Mouse (Mus musculus) neural tube, embryonic 11.5 days (tissue): ENCODE data around the gene Zfp335. TPM values are rescaled to one million over a fixed set of nuclear protein-coding genes. Genes with fewer than 3 reads are reported as not detected.

ENCODE experiments used
- ATAC-seq: fragments of 200-750 bp; cut with Nextera tagmentation; 2 replicates; pipeline ENCODE4 v1.8.0; 2017; ENCODE audit warnings: moderate number of reproducible peaks, mild to moderate bottlenecking, moderate TSS enrichment, moderate library complexity; ENCODE audit not compliant: insufficient read depth, low FRiP score, low TSS enrichment
- DNase-seq: peaks from one replicate; pipeline ENCODE4 v3.0.0-alpha.2; 2015; ENCODE audit warnings: low spot score
- H3K27ac ChIP-seq: fragments of 300-500 bp; sonication (generic); 2 replicates; pipeline ENCODE4 v1.5.1; 2014; ENCODE audit warnings: low read depth, mild to moderate bottlenecking, low read length
- H3K27me3 ChIP-seq: fragments of 300-500 bp; sonication (generic); 2 replicates; pipeline ENCODE4 v1.6.1; 2014; ENCODE audit warnings: mild to moderate bottlenecking, low read length, mixed read lengths; ENCODE audit not compliant: control insufficient read depth, insufficient read depth
- H3K36me3 ChIP-seq: fragments of 300-500 bp; sonication (generic); 2 replicates; pipeline ENCODE4 v1.6.1; 2014; ENCODE audit warnings: mild to moderate bottlenecking, low read length, moderate library complexity, mixed read lengths; ENCODE audit not compliant: control insufficient read depth, insufficient read depth
- H3K4me1 ChIP-seq: fragments of 300-500 bp; sonication (generic); 2 replicates; pipeline ENCODE4 v1.6.1; 2014; ENCODE audit warnings: low read length, mixed read lengths; ENCODE audit not compliant: control insufficient read depth, insufficient read depth
- H3K4me2 ChIP-seq: fragments of 300-500 bp; sonication (generic); 2 replicates; pipeline ENCODE4 v1.6.1; 2014; ENCODE audit warnings: low read depth, mild to moderate bottlenecking, moderate library complexity
- H3K4me3 ChIP-seq: fragments of 300-500 bp; sonication (generic); 2 replicates; pipeline ENCODE4 v1.5.1; 2014; ENCODE audit warnings: low read depth, low read length
- H3K9ac ChIP-seq: fragments of 300-500 bp; sonication (generic); 2 replicates; pipeline ENCODE4 v1.6.1; 2014; ENCODE audit warnings: mild to moderate bottlenecking, low read length
- H3K9me3 ChIP-seq: fragments of 300-500 bp; sonication (generic); 2 replicates; pipeline ENCODE4 v1.6.1; 2016; ENCODE audit warnings: low read length; ENCODE audit not compliant: control insufficient read depth
- WGBS: fragments of 180-500 bp; shearing (Covaris S2); extraction: QIAGEN DNeasy Blood & Tissue Kit; methylation state at CpG from one replicate; pipeline ENCODE4 v1.1.7; 2014; 5-methylcytosine and 5-hydroxymethylcytosine counted together
- polyA plus RNA-seq: library from polyadenylated mRNA; unstranded; fragments of >200 nt; fragmentation: Nextera tagmentation; extraction: Ambion mirVana; gene quantifications from 2 replicates; pipeline ENCODE4 v1.2.1, GENCODE M21; 2014

Gene Zfp335
- polyA plus RNA-seq, 1 experiment from 2014 or later: 13.9 TPM

DNA sequence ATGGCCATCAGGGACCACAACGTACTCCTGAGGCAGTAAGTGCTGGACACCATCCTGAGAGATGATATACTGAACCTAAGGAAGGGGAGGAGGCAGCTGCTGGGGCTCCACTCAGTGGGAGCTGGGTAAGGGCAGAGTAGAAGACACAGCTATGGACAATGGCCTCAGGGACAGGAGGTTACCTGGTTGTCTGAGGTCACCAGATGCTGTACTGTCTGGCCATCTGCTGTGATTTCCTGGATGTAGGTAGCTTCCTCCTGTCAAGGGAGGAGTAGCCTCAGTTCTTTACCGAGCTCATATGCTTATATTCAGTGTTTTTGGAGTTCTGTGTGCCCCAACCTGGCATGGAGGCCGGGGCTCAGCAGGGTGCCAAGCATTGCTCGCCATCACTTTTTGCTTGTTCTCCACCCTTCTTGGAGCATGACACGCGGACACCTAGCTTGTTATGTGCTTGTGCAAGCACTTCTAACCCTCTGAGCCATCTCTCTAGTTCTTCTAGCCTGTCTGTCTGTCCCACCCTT lies 18.8 kb downstream of the Zfp335 start:
- ATAC-seq (no peak), DNase-seq (no peak)
- H3K9me3 ChIP-seq: no peaks in the 10 kb centered on the region
- H3K9ac ChIP-seq: no peak overlapping the region
- peaks cover 58% of the 10 kb centered on the region for H3K36me3 ChIP-seq
- H3K4me1 ChIP-seq: no peaks in the 10 kb centered on the region
- H3K27me3 ChIP-seq: no peaks in the 10 kb centered on the region
- no peak overlapping the region for H3K27ac ChIP-seq
- no peak overlapping the region for H3K4me3 ChIP-seq
- H3K4me2 ChIP-seq: no peak overlapping the region
- WGBS: 95% methylated on average over 6 of the region's 6 CpGs

GRCm38 (mm10) chr2:164891908-164892695 lies 19.5 kb downstream of the Zfp335 start:
- Histone ChIP-seq H3K27ac (no peak overlapping the region), H3K4me1 (no peaks in the 10 kb centered on the region), H3K9ac (no peak overlapping the region), H3K4me3 (no peak overlapping the region), H3K9me3 (no peaks in the 10 kb centered on the region), H3K36me3 (peaks cover 60% of the 10 kb centered on the region), H3K4me2 (no peak overlapping the region), H3K27me3 (no peaks in the 10 kb centered on the region)
- 86% methylated on average over 15 of the region's 15 CpGs for WGBS
- ATAC-seq (no peak), DNase-seq (no peak)

DNA sequence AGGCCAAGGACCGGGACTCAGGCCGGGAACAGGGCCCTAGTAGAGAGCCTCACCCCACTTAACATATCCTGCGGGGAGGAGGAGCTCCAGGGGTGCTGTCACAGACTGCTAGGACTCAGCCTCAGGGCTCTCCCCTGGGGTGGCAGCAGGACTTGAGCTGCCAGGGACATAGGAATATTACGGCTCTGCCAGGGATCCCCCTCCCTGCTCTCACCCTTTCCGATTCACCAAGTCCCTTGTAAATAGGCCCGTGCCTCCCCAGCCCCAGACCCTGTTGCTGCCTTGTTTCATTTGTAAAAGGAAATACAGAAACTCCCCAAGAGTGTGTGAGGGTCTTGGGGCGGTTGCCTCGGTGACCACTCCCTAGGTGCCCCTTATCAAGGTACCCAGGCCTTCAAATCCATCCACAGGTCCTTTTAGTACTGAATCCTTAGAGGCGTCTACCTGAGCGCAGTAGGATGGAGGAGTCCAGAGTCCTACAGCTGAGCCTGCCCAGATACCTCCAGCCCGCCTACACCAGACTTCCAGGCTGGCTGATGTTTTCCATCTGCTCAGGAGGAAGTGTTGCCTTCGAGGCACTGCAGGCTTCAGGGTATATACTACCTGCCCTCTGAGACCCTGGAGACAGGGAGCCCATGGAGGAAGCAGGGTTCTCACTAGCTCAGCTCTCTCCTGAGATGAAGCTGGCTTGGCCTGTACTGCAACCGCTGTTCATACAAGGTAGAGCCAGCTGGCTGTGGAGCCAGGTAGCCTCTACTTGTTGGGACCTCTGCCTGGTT lies 20.3 kb downstream of the Zfp335 start:
- peaks cover 65% of the 10 kb centered on the region for H3K36me3 ChIP-seq
- no peak for DNase-seq
- 87% methylated on average over 12 of the region's 13 CpGs for WGBS

GRCm38 (mm10) chr2:164890411-164891049 lies 21.0 kb downstream of the Zfp335 start:
- H3K27me3 ChIP-seq: no peaks in the 10 kb centered on the region
- no peaks in the 10 kb centered on the region for H3K4me1 ChIP-seq
- H3K9me3 ChIP-seq: no peaks in the 10 kb centered on the region
- peaks cover 61% of the 10 kb centered on the region for H3K36me3 ChIP-seq
- H3K27ac ChIP-seq: no peak overlapping the region
- WGBS: 92% methylated on average over 24 of the region's 24 CpGs
- H3K4me2 ChIP-seq: no peak overlapping the region
- no peak overlapping the region for H3K4me3 ChIP-seq
- H3K9ac ChIP-seq: no peak overlapping the region
- ATAC-seq (no peak), DNase-seq (no peak)

More for the DNA sequence above, 20.3 kb downstream of the Zfp335 start:
- Histone ChIP-seq H3K4me2 (no peak overlapping the region), H3K27me3 (no peaks in the 10 kb centered on the region), H3K4me3 (no peak overlapping the region), H3K9ac (no peak overlapping the region), H3K9me3 (no peaks in the 10 kb centered on the region), H3K27ac (no peak overlapping the region), H3K4me1 (no peaks in the 10 kb centered on the region)
- ATAC-seq: no peak

- Histone ChIP-seq H3K27ac (no peak overlapping the region), H3K36me3 (peaks cover 57% of the 10 kb centered on the region), H3K27me3 (no peaks in the 10 kb centered on the region), H3K9ac (no peak overlapping the region), H3K9me3 (no peaks in the 10 kb centered on the region), H3K4me2 (no peak overlapping the region), H3K4me1 (no peaks in the 10 kb centered on the region), H3K4me3 (no peak overlapping the region)
- WGBS: 93% methylated on average over 2 of the region's 2 CpGs
- no peak for ATAC-seq
- DNase-seq: no peak
Observed at GRCm38 (mm10) chr2:164889960-164890359, 21.6 kb downstream of the Zfp335 start.

GRCm38 (mm10) chr2:164888996-164889395 lies 22.6 kb downstream of the Zfp335 start:
- H3K4me2 ChIP-seq: no peak overlapping the region
- H3K27me3 ChIP-seq: no peaks in the 10 kb centered on the region
- H3K36me3 ChIP-seq: peaks cover 54% of the 10 kb centered on the region
- H3K9ac ChIP-seq: no peak overlapping the region
- no peaks in the 10 kb centered on the region for H3K9me3 ChIP-seq
- 92% methylated on average over 12 of the region's 12 CpGs for WGBS
- no peak overlapping the region for H3K27ac ChIP-seq
- H3K4me3 ChIP-seq: no peak overlapping the region
- no peak for DNase-seq
- ATAC-seq: no peak
- no peaks in the 10 kb centered on the region for H3K4me1 ChIP-seq

DNA sequence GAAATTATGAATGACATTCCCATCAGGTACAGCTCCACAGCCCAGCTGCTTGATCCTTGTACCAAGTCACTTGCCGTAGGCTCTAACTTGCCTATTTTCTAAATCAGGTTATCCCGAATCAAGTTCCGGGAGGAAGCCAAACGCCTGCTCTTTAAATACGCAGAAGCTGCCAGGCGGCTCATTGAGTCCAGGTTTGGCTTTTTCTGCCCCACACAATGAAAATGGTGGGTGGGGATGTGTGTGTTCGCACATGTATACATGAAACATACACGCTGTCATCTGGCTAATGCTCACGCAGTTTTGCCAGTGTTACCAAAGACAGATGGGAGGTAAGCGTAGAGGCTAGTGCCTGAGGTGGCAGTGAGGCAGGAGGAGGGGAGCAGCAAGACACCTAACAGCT lies 24.9 kb downstream of the Zfp335 start:
- H3K4me2 ChIP-seq: no peak overlapping the region
- DNase-seq (no peak), ATAC-seq (no peak)
- H3K27ac ChIP-seq: no peak overlapping the region
- WGBS: 93% methylated on average over 10 of the region's 10 CpGs
- H3K36me3 ChIP-seq: peaks cover 39% of the 10 kb centered on the region
- H3K27me3 ChIP-seq: no peaks in the 10 kb centered on the region
- no peak overlapping the region for H3K9ac ChIP-seq
- no peaks in the 10 kb centered on the region for H3K9me3 ChIP-seq
- no peaks in the 10 kb centered on the region for H3K4me1 ChIP-seq
- no peak overlapping the region for H3K4me3 ChIP-seq

- WGBS: 93% methylated on average over 7 of the region's 7 CpGs
- H3K27ac ChIP-seq: no peak overlapping the region
- peaks cover under 1% of the 10 kb centered on the region; the same call in 1 of the 2 replicates for H3K4me1 ChIP-seq
- ATAC-seq (no peak), DNase-seq (no peak)
- H3K27me3 ChIP-seq: no peaks in the 10 kb centered on the region
- no peak overlapping the region for H3K4me3 ChIP-seq
- H3K36me3 ChIP-seq: peaks cover 31% of the 10 kb centered on the region
- H3K9me3 ChIP-seq: no peaks in the 10 kb centered on the region
- no peak overlapping the region for H3K9ac ChIP-seq
- H3K4me2 ChIP-seq: no peak overlapping the region
Observed at GRCm38 (mm10) chr2:164885788-164886187, 25.8 kb downstream of the Zfp335 start.
